ENCODE assay signal across 8 mouse cellular contexts in the genomic region with DNA sequence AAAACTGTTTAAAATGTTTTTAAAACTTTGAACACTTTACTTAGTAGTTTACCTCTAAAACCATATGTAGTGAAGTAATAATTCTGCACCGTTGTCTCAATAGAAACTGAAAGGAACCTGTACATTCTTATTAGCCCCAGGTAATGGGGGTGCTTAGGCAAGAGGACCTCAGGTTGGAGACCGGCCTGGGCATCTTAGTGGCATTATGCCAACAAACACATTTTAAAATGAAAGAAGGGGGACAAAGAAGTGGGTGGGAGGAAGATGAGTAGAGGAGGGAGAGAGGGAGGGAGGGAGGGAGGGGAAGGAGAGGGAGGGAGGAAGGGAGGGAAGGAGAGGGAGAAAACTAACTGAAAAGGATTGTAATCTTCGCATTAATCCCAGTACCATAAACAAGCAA. TPM values are rescaled to one million over a fixed set of nuclear protein-coding genes. Genes with fewer than 3 reads are reported as not detected.
DNase-seq lines count a peak whose midpoint lies in the region; ATAC-seq and TF ChIP-seq lines count a peak whose summit lies in the region.

No protein-coding gene starts in this region.

- DNase-seq in gastrocnemius, adult 2 months: no peak
- no peak for DNase-seq in gastrocnemius, postnatal 36 days
- no peak for DNase-seq in forebrain, embryonic 11.5 days (ENCODE audit: low spot score)
- no peak for DNase-seq in liver, embryonic 13.5 days
- no peak for DNase-seq in ovary, postnatal 14 days (ENCODE audit: low spot score)
- no peak for DNase-seq in natural killer cell, adult 2 months (ENCODE audit: low spot score in 2 of 2)
- no peak for DNase-seq in thymus, postnatal 14 days

- no peaks in the 10 kb centered on the region; the same call in 1 of the 2 replicates for H3K36me3 ChIP-seq in forebrain, embryonic 11.5 days (ENCODE audit: control insufficient read depth, insufficient read depth, low read length)
- H3K36me3 ChIP-seq in liver, embryonic 13.5 days: peaks cover 16% of the 10 kb centered on the region

- no peak for TF ChIP-seq CTCF in gastrocnemius, adult 2 months (IDR thresholded peaks at IDR 0.05)

- peak overlapping the region; percentile 88 for H3K9ac ChIP-seq in forebrain, embryonic 11.5 days (ENCODE audit: low read length)
- H3K9ac ChIP-seq in liver, embryonic 13.5 days: peak overlapping the region; percentile 86

- H3K4me2 ChIP-seq in forebrain, embryonic 11.5 days (ENCODE audit: low read depth, low read length, severe bottlenecking): peak overlapping the region; percentile 75
- H3K4me2 ChIP-seq in liver, embryonic 13.5 days: peak overlapping the region; percentile 77

- intact Hi-C loops in gastrocnemius, adult 2 months (cut with DNase I): loop anchor here (5.0 kb wide), 2 partner anchors 36 to 106 kb away; a partner anchor contains a TSS
- intact Hi-C loops in gastrocnemius, postnatal 36 days (cut with DNase I): no loop called here

- H3K27me3 ChIP-seq in forebrain, embryonic 11.5 days (ENCODE audit: control insufficient read depth, insufficient read depth, low read length): no peaks in the 10 kb centered on the region
- H3K27me3 ChIP-seq in liver, embryonic 13.5 days: no peaks in the 10 kb centered on the region

- H3K9me3 ChIP-seq in forebrain, embryonic 11.5 days (ENCODE audit: control insufficient read depth, low read length): no peaks in the 10 kb centered on the region
- no peaks in the 10 kb centered on the region for H3K9me3 ChIP-seq in liver, embryonic 13.5 days (replicated peaks)

- peaks cover 3% of the 10 kb centered on the region; the same call in 1 of the 2 replicates for H3K4me1 ChIP-seq in forebrain, embryonic 11.5 days (replicated peaks; ENCODE audit: control insufficient read depth, insufficient read depth, low read length)
- H3K4me1 ChIP-seq in liver, embryonic 13.5 days (replicated peaks): peaks cover 12% of the 10 kb centered on the region

- ATAC-seq in CD4-positive, CD25-positive, alpha-beta regulatory T cell, adult 4 months: peak; percentile 33
- ATAC-seq in forebrain, embryonic 11.5 days (replicated peaks; ENCODE audit: low FRiP score): peak; percentile 40
- peak; percentile 37 for ATAC-seq in liver, embryonic 13.5 days (ENCODE audit: low read depth)

- WGBS in forebrain, embryonic 11.5 days: 1% methylated on average over 3 of the region's 3 CpGs
- WGBS in liver, embryonic 13.5 days (ENCODE audit: insufficient replicate concordance): under 1% methylated on average over 3 of the region's 3 CpGs

- peak overlapping the region; percentile 89 for H3K27ac ChIP-seq in gastrocnemius, adult 2 months
- no peak overlapping the region for H3K27ac ChIP-seq in forebrain, embryonic 11.5 days (ENCODE audit: low read depth, low read length)
- peak overlapping the region; percentile 79; the same call in 1 of the 2 replicates for H3K27ac ChIP-seq in liver, embryonic 13.5 days

- H3K4me3 ChIP-seq in gastrocnemius, adult 2 months: peak overlapping the region; percentile 97
- H3K4me3 ChIP-seq in forebrain, embryonic 11.5 days (ENCODE audit: low read depth, low read length): peak overlapping the region; percentile 69
- H3K4me3 ChIP-seq in liver, embryonic 13.5 days (replicated peaks): peak overlapping the region; percentile 84

RNA-seq across cellular contexts. Expression of a gene that starts 0.4 kb away (rescaled TPM):
- total RNA-seq in gastrocnemius, adult 2 months (2021): 1 to 10 TPM; 7.7 to 9.2 TPM
- total RNA-seq in gastrocnemius, postnatal 36 days (2021): 1 to 10 TPM; 7.0 to 7.7 TPM
- polyA plus RNA-seq in CD4-positive, CD25-positive, alpha-beta regulatory T cell, adult 4 months (2017; shearing (Covaris generic)): 1 to 10 TPM; 6.1 to 6.3 TPM
- polyA plus RNA-seq in forebrain, embryonic 11.5 days (2014; fragmentation: Nextera tagmentation; extraction: Ambion mirVana): 24.6 and 29.1 TPM in 2 replicates
- 10.2 and 13.0 TPM in 2 replicates for polyA plus RNA-seq in liver, embryonic 13.5 days (2015; fragmentation: Nextera tagmentation; extraction: Ambion mirVana)

RNA-seq across cellular contexts. Expression of a gene that starts 37.0 kb away (rescaled TPM):
- not detected for total RNA-seq in gastrocnemius, adult 2 months (2021)
- not detected for total RNA-seq in gastrocnemius, postnatal 36 days (2021)
- under 1 TPM in 1 of 2 experiments, not detected in 1; 0.31 TPM for polyA plus RNA-seq in CD4-positive, CD25-positive, alpha-beta regulatory T cell, adult 4 months (2017; shearing (Covaris generic))
- polyA plus RNA-seq in forebrain, embryonic 11.5 days (2014; fragmentation: Nextera tagmentation; extraction: Ambion mirVana): 0.32 and 0.52 TPM in 2 replicates
- polyA plus RNA-seq in liver, embryonic 13.5 days (2015; fragmentation: Nextera tagmentation; extraction: Ambion mirVana): 0.07 and 0.12 TPM in 2 replicates

RNA-seq across cellular contexts. Expression of a gene that starts 37.4 kb away (rescaled TPM):
- total RNA-seq in gastrocnemius, adult 2 months (2021): not detected
- not detected for total RNA-seq in gastrocnemius, postnatal 36 days (2021)
- polyA plus RNA-seq in CD4-positive, CD25-positive, alpha-beta regulatory T cell, adult 4 months (2017; shearing (Covaris generic)): not detected
- not detected in 2 replicates for polyA plus RNA-seq in forebrain, embryonic 11.5 days (2014; fragmentation: Nextera tagmentation; extraction: Ambion mirVana)
- not detected in 2 replicates for polyA plus RNA-seq in liver, embryonic 13.5 days (2015; fragmentation: Nextera tagmentation; extraction: Ambion mirVana)

RNA-seq across cellular contexts. Expression of a gene that starts 38.3 kb away (rescaled TPM):
- under 1 TPM in 1 of 2 experiments, not detected in 1; 0.03 TPM for total RNA-seq in gastrocnemius, adult 2 months (2021)
- not detected for total RNA-seq in gastrocnemius, postnatal 36 days (2021)
- polyA plus RNA-seq in CD4-positive, CD25-positive, alpha-beta regulatory T cell, adult 4 months (2017; shearing (Covaris generic)): under 1 TPM; 0.11 to 0.42 TPM
- polyA plus RNA-seq in forebrain, embryonic 11.5 days (2014; fragmentation: Nextera tagmentation; extraction: Ambion mirVana): 0.16 TPM in 1 of 2 replicates, not detected in the other
- 0.03 and 0.10 TPM in 2 replicates for polyA plus RNA-seq in liver, embryonic 13.5 days (2015; fragmentation: Nextera tagmentation; extraction: Ambion mirVana)
